Mouse (Mus musculus): ENCODE results near the gene Cacnb1.
A peak's percentile ranks its signal among the peaks of the same experiment; 100 is the strongest.

Cacnb1 gene

DNA sequence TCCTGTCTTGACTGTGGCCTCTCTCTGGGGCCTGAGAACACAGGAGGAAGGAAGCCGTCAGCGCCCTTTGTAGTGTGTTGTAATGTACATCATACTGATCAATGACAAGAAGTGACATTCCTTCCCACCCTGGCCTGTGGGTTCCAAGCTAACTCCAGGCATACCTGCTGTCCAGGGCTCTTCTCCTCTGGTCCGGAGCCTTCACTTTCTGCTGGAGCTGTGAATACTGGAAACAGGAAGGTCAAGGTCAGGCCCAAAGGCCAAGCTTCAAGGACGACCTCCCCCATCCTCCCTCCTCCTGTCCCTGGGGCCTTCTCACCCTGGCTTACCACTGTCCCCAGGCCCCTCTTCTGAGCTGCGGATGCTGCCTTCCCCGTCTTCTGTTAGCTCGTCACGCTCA, 18.1 kb upstream of the Cacnb1 start:
- no peak for DNase-seq (ENCODE audit: low spot score in 2 of 2)

DNA sequence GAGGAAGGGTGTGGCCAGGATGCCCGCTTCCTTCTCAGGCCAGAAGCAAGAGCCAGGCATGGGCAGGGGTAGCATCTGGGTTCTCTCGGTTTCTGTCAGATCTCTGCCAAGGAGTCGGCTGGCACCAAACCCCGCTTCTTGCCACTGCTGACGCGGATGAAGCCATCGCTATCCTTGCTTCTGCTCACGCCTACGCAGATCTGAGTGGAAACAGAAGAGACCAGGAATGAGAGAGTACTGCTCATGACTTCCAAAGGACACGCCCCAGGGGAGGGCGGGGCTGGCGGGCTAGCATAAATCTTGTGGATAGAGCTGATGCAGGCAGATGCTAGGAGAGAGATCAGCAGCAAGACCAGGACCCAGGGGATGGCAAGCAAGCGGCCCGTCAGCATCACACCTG, 15.0 kb upstream of the Cacnb1 start:
- DNase-seq (ENCODE audit: low spot score in 2 of 2) = no peak

DNA sequence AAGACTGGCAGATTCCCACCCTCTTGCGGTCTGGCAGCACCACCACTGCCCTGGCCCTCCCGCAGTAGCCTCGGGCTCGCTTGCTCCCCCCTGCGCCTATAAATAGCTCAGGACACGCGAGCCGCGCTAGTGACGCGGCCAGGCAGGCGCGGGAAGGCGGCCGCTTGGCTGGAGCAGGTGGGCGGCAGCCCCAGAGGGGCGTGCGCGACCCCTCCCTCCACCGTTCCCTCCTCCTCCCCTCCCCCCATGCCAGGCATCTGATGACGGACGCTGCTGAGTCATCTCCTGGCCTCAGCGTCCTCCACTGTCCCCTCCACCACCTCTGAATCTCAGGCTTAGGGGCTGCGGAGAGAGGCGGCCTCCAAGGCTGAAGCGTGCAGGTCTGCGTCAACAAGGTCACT, 13.1 kb upstream of the Cacnb1 start:
- peak; percentile 25 to 28 for DNase-seq (ENCODE audit: low spot score in 2 of 2)

DNA sequence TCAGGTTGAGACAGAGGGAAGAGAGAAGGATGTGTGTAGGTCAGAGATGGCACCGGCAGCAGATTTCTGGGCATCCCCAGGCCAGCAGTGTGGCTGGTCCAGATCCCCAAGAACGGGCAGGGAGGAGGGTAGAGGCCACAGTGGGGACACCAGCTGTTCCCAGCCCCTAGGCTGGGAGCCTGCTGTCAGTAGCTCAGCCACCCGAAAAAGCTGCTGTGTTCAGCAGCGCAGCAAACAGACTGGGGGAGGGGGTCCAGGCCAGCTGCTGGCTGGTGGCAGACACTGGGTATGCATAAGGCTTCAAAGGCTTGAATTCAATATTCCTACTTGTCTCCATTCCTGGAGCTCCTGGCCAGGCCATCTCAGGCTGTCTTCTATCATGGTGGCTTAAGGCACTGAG, 12.0 kb upstream of the Cacnb1 start:
- no peak for DNase-seq (ENCODE audit: low spot score in 2 of 2)

DNA sequence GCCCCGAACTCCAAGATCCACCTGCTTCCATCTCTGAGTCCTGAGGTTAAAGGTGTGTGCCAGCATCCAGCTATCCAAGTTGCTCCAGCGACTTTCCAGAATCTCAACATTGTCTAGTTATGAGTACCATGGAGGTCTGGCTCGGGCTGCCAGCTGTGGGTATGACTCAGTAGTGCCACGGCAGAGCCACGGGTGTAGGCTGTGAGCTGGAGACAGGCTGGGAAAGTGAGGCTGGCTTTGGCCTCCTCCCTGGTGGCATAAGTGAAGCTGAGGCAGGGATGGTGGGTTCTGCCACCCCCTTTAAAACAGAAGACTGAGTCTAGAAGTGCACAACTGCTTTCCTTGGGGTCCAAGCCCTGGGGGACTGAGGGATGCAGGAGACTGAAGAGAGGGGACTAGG, 11.2 kb upstream of the Cacnb1 start:
- no peak for DNase-seq (ENCODE audit: low spot score in 2 of 2)

DNA sequence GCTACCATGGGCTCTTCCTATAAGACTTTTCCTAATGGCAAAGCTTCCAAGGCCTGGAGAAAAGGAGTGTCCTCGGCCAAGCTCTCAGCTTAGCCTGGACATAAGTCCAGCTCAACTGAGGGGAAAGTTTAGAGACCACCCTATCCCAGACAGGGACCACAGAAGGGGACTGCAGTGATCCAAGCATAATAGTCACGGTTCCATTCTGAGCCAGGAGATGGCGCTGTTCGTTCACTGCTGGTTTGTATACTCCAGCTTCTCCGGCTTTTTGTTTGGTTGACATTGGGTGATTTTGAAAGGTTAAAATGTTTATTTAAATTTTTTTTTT, 8.6 kb upstream of the Cacnb1 start:
- peak in 1 of 2 experiments; percentile 60 for DNase-seq (ENCODE audit: low spot score in 2 of 2)

DNA sequence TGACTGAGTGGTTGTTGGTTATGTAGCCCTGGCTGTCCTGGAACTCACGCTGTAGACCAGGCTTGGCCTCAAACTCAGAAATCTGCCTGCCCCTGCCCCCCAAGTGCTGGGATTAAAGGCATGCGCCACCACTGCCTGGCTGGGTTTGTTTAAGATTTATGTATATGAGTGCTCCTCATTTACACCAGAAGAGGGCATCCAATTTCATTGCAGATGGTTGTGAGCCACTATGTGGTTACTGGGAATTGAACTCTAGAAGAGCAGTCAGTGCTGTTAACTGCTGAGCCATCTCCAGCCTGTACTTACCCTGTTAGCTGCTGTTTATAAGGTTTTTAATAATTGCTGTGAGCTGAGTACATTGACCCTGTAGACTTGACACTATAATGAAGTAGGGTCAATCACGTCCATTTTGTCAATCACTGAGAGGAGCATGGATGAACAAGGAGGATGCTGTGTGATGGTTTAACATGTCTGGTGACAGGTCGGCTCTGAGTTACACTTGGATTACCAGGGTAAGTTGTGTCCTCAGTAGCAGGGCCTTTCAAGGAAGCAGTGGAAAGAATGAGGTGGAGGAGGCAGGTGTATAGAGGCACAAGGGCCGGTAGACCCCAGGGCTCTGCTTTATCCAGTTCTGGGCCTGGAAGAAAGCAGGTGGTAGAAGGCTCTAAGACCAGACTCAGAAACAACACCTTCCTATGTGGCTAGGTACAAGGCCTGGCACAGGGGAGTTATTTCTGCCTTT, 8.0 kb upstream of the Cacnb1 start:
- no peak for DNase-seq (ENCODE audit: low spot score in 2 of 2)

DNA sequence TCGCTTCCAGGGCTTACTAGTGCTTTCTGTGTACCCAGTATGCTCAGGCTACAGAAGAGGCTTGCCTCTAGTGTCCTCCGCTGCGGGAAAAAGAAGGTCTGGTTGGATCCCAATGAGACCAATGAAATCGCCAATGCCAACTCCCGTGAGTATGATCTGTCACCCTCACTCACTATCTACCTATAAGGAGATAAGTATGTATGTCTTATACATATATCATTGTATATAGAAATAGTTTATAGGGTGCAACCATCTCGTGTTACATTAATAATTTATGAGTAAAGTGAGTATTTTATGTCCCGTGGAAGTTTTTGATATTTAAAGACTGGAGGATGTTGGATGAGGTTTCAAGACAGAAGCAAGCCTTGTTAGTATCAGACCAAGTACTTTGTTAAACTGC, 5.0 kb upstream of the Cacnb1 start:
- DNase-seq (ENCODE audit: low spot score in 2 of 2) = no peak

DNA sequence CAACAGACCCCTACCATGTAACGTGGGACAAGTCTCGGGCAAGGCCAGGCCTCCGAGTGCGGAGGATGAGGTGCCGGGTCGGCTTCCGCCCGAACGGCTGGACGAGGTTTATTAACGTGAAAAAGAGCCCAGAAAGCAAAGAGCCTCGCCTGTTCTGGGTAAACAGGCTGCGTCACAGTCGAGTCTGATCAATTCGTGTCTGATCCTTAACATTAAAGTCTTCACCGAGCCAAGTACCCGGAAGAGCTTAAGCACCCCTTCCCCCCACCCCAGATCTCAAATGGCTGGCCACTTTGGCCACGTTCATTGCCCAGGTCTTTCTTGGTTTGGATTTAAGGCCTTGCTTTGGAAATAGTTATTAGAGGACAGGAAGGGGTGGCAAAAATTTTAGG, 4.5 kb upstream of the Cacnb1 start:
- DNase-seq (ENCODE audit: low spot score in 2 of 2) = no peak

DNA sequence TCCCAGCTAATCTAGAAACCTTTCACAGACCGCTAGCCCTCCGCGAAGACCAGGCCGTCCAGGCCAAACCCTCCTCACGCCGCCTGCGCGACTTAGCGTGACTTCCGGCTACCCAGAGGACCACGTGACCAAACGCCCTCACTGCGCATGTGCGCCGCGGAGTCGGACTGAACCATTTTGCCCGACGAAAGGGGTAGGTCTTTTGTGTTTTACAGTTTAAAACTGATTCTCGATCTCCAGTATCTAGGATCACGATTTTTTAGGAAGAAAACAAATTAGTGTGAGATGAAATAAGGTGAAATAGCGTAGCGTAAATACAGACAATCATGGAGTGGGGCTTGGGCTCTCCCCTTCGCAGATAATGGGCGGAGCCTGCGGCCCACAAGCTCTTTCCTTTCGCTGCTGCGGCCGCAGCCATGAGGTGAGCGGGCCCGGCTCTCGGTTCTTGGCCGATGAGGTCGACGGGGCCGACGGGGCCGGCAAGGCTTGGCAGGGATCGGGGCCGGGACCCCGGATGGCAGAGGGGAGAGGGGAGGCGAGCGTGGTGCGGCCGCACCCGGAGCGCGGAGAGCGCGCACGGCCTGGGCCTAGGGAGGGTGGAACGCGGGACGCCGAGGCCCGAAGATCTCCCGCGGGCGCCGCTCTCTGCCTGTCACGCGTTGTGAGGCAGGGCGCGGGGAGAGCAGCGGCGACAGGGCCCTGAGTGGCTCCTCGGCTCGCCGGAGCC, 3.9 kb upstream of the Cacnb1 start, which contains the start of gene Rpl19:
Gene Rpl19 (plus strand): TSS at position 141 of the 727 bp plus-strand sequence.
- peak; percentile 87 to 89 for DNase-seq (ENCODE audit: low spot score in 2 of 2)

DNA sequence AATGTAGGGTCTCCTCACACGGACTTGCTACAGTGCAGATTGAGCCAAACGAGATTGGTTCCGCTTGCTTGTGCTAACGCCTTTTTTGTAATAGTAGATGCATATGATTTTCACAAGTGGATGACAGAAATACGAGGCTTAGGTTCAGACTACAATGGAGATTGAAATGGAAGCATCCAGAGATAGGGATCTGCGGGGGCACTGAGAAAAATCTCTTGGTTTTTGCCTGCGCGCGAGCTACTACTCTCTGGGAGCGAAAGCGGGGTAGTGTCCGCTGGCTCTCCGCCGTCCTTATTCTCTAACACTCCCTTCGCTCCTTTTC, 3.4 kb upstream of the Cacnb1 start:
- DNase-seq (ENCODE audit: low spot score in 2 of 2) = no peak

DNA sequence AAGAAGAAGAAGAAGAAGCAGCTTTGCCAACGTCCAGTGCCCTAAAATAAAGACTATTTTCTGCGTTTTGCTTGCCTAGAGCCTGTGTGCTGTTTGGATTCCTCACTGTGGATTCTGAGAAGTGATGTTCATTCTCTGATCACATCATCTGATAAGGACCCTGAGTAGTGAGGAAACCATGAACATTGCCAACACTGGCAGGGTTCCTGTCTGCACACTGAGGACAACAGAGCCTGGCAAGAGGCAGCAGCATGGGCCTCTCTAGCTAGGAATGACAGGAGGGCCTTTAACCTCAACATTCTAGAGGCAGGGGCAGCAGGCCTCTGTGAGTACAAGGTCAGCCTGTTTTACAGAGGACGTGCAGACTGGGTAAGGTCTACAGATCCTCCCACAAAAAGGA, 1.7 kb upstream of the Cacnb1 start:
- DNase-seq (ENCODE audit: low spot score in 2 of 2) = no peak

DNA sequence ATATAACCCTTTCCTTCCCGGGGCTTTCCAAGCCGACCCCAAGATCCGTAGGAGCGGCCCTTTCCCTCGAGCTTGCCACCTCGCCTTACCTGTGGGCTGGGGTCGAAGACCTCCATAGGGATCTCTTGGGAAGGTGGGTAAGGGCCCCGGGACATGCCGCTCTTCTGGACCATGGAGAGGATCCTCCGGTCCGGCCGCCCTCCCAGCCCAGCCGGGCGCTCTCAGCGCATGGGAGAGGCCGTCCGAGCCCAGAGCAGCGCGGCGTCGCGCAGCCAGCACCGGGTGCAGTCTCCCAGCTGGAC, 630 bp downstream of the Cacnb1 start:
- DNase-seq (ENCODE audit: low spot score in 2 of 2) = no peak

DNA sequence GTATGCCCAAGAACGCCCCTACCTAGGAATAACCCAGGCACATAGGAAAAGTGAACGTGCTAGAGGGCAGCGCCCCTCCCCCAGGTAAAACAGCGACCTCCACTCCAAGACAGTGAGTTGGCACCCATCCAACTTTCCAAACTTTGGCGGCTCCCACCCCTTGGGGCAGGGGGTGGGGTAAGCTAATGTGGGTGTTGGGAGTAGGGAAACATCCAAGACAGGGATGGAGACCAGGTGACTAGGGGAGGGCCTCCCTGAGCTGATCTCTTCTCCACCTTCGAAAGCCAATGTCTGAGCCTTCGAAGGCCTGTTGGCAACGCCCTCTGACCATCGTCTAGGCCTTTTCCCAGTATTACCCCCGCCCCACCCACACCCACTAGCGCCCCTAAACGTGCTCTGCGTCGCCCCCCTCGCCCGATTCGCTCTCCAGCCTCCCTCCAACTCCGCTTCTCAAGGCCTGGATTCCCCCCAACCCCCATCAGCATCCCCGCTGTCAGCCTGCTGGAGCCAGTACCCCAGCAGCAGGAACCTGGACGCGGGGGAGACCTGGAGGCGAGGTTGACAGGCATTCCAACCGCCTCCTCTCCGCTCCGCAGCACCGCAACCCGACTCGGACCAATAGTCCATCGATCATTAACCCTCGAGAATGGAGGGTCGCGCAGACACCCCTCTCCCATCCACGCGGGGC, 1.1 kb downstream of the Cacnb1 start:
- DNase-seq (ENCODE audit: low spot score in 2 of 2) = peak in 1 of 2 experiments; percentile 30

DNA sequence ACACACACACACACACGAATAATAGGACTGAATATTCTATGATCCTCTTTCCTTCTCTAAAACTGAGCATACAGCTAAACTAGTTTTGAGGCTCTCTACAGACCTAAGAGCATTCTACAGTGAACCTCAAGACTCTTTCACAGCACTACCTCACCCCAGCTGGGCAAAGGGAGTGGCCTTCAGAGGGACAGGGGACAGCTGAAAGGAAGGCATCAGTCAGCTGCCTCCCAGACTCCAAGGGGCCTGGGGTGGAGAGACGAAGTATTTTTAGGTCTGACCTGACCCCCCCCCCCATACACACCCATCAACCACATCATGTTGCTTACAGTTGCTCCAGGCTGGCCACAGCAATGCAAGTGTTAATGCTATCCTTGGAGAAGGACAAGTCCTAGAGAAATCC, 1.7 kb downstream of the Cacnb1 start:
- DNase-seq (ENCODE audit: low spot score in 2 of 2) = no peak

DNA sequence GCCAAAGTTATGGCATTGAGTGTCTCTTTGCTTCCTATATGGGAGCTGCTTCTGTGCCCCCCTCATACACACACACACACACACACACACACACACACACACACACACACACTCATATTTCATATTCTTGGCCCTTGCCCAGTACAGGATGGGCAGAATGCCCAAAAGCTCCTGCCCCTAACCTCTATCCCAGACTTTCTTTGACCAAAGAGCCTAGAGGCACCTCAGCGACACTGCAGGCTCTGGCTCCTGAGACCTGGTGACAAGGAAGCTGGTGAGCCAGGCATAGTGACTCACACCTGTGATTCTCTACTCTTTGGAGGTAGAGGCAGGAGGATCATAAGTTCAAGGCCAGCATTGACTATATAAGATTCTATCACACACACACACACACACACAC, 2.1 kb downstream of the Cacnb1 start:
- no peak for DNase-seq (ENCODE audit: low spot score in 2 of 2)

DNA sequence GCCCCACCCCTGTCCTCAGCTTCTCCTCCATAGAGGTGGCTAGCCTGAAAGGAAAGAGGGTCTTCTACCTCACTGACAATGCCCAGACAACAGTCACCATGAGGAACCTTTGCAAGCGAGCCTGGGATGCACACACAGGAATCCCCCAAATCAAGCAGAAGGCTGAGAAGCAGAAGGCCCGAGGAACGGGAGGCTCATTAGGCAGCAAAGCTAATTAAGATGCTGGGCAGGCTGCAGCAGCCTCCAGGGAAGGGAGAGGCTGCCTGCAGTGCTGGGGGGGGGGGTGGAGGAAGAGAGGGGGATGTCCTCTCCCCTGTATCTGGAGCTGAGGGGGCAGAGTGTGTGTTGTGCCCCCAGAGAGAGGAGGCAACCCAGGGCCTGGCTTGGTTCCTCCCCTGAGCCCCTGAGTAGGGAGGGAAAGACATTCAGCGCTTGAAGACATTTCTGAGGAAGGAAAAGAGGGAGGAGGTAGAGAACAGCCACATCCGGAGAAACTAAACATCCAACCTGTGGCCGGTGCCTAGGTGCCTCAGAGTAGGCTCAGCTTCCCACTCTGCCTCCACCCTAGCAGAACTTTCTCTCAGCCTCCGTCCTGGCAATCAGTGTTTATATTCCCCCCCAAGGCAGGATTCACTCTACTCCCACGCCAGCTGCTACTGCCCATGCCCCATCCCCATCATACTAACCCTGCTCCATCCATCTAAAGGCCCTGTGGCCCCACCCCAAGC, 2.8 kb downstream of the Cacnb1 start:
- DNase-seq (ENCODE audit: low spot score in 2 of 2) = no peak

DNA sequence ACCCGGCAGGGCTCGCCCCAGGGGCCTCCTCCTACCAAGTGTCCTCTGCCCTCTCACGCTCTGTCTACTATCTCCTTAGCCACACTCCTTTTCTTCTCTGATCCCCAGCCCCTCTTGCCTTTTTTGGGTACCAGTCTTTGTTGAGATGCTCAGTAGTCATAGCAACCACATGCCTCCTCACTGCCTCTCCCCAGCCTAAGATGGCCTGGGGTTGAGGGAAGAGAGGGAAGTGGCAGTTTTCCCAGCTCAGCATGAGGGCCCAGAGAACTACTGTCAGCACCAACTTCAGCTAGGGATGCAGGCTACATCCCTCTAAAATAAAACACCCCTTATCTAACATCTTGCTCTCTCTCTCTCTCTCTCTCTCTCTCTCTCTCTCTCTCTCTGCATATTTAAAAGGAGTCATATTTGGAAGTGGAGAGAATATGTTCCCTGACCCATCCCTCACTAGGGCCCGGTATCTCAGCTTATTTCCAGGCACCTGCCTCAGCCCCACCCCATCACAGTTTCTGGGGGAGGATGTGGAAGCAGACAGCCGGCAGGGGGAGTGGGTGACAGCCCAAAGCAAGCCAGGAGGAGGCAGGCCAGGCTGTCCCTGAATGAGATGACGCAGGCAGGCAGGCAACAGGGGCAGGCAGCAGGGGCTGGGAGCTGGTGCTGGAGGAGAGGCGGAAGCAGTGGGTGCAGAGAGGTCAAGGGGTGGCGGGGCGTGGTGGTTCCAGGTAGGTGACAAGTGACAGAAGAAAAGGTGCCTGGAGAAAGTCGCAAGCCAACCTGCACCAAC, 3.8 kb downstream of the Cacnb1 start:
- DNase-seq (ENCODE audit: low spot score in 2 of 2) = no peak

DNA sequence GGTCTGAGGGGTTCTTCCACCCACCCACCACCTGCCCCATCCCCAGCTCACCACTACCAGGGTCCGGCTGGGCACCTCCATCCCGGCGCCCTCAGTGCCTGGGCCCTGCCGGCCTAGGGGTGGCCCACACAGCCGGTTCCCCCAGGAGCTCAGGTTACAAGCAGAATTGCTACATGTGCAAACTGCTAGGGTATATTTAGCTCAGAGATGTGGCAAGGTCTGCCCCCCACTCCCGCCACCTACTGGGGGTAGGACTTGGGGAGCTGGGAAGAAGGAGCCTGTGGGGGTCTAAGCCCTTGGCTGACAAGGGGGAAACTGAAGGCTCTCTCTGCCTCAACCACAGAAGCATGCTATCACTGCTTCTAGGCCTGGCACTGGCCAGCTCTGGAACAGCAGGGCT, 4.6 kb downstream of the Cacnb1 start:
- no peak for DNase-seq (ENCODE audit: low spot score in 2 of 2)

DNA sequence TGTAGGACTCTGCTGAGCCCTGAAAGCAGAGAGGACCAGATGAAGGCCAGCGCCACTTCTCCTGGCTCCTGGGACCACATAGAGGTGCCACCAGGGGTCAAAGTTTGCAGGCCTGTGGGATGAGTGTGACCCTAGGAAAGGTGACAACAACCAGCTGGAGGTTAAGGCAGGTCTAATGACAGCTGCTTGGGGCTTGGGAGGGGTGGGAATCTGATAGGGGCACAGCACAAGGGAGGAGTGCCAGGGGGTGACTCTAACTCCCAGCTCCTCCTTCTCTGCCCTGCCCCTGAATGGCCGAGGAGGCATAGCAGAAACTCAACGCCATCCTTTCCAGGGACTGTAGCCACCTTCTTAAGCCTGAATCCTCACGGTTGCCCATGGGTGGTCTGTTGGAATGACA, 6.0 kb downstream of the Cacnb1 start:
- no peak for DNase-seq (ENCODE audit: low spot score in 2 of 2)

DNA sequence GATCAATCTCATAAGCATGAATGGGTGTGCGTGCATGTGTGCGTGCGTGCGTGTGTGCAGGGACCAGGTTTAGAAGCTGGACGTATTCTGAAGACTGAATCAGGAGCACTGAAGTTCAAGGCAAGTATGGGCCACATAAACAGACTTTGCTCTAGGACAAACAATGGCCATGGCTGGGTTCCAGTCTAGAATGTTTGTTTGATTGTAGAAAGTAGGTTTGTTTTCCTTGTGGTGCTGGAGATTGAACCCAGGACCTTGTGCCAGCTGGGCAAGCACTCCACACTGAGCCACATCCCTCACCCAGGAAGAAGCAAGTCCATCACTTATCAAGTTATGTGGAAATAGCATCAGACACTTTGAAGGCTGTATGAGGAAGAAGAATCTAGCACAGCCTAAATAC, 6.7 kb downstream of the Cacnb1 start:
- no peak for DNase-seq (ENCODE audit: low spot score in 2 of 2)

DNA sequence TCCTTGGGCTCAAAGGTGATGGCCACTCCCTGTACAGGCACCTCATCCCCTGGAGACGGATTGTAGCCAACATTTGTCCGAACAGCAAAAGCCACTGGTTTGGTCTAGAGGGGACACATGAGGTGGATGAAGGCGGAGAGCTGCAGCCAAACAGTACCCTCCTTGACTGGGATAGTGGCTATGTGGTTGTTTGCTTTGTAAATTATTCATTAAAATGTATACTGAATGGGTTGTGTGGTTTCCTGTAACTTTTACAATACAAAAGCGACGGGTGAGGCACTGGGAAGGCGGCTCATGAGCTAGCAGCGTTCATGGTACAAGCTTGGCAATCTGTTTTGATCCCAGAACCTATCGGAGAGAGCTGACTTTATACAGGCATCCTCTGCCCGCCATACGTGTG, 10.0 kb downstream of the Cacnb1 start:
- DNase-seq (ENCODE audit: low spot score in 2 of 2) = no peak
